Mouse (Mus musculus) CH12.LX (cell line): ENCODE data around the gene Shank1.

Experiments
- CTCF ChIP-seq, 2 experiments: IDR thresholded peaks in 1 of 2; conservative IDR thresholded peaks in 1 of 2; 2 replicates each; pipeline ENCODE4 v1.5.1; 2011 to 2012; ENCODE audit warnings: low read depth in 2 of 2, low read length in 2 of 2, improper control_type of control experiment in 1 of 2, inconsistent platforms in 1 of 2, mild to moderate bottlenecking in 1 of 2, moderate library complexity in 1 of 2
- EP300 ChIP-seq: IDR thresholded peaks from 2 replicates; pipeline ENCODE4 v1.6.1; 2011; ENCODE audit warnings: low read length, improper control_type of control experiment
- GABPA ChIP-seq: IDR thresholded peaks from 2 replicates; pipeline ENCODE4 v1.6.1; 2012; ENCODE audit warnings: low read depth, low read length, improper control_type of control experiment, inconsistent platforms; ENCODE audit not compliant: insufficient replicate concordance
- KAT2A ChIP-seq: IDR thresholded peaks from 2 replicates; pipeline ENCODE4 v1.6.1; 2012; ENCODE audit warnings: low read length, improper control_type of control experiment, inconsistent platforms; ENCODE audit not compliant: insufficient replicate concordance
- MAX ChIP-seq: IDR thresholded peaks from 2 replicates; pipeline ENCODE4 v1.6.1; 2011; ENCODE audit warnings: low read length, improper control_type of control experiment
- MYC ChIP-seq: IDR thresholded peaks from 2 replicates; pipeline ENCODE4 v1.6.1; 2011; ENCODE audit warnings: low read depth, mild to moderate bottlenecking, improper control_type of control experiment, low read length
- POLR2A ChIP-seq: IDR thresholded peaks from 2 replicates; pipeline ENCODE4 v1.6.1; 2011; ENCODE audit warnings: low read depth, mild to moderate bottlenecking, improper control_type of control experiment, low read length
- RAD21 ChIP-seq: IDR thresholded peaks from 2 replicates; pipeline ENCODE4 v1.6.1; 2011; ENCODE audit warnings: low read depth, mild to moderate bottlenecking, low read length, improper control_type of control experiment, moderate library complexity
- SMC3 ChIP-seq: IDR thresholded peaks from 2 replicates; pipeline ENCODE4 v1.6.1; 2011; ENCODE audit warnings: low read depth, low read length, improper control_type of control experiment
- TCF12 ChIP-seq: IDR thresholded peaks from 2 replicates; pipeline ENCODE4 v1.6.1; 2014; ENCODE audit warnings: low read depth, mild to moderate bottlenecking, inconsistent platforms, low read length, improper control_type of control experiment
- USF1 ChIP-seq: IDR thresholded peaks from 2 replicates; pipeline ENCODE4 v1.6.1; 2014; ENCODE audit warnings: low read depth, mild to moderate bottlenecking, inconsistent platforms, low read length, improper control_type of control experiment
- ZNF384 ChIP-seq: IDR thresholded peaks from 2 replicates; pipeline ENCODE4 v1.6.1; 2012; ENCODE audit warnings: low read depth, low read length, improper control_type of control experiment, inconsistent platforms

DNA sequence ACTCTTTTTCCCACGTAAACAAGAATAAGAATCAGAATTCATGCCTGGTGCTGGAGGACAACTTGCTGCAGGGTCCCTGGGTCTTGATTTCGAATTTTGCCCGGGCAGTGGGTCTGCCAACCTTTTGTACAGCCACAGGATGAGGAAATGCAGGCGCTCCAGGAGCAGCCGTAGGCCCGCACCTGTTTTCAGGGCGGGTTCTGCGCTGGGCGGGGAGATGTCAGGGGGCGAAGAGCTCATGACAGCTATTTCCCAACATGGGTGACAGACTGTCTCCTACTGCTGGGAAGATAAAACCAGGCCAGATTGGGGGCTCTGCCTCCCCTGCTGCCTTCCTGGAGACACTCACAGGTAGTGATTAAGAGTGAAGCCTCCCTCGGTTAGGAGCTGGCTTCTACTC, 36.0 kb upstream of the Shank1 start:
- no peak for TF ChIP-seq USF1
- no peak for TF ChIP-seq ZNF384
- TF ChIP-seq GABPA: no peak
- no peak for TF ChIP-seq CTCF (conservative IDR thresholded peaks at IDR 0.05 in 1 of 2, IDR thresholded peaks at IDR 0.05 in 1 of 2; ENCODE audit: low read depth in 2 of 2, low read length in 2 of 2)
- TF ChIP-seq SMC3: no peak
- no peak for TF ChIP-seq TCF12
- no peak for TF ChIP-seq POLR2A
- no peak for TF ChIP-seq RAD21
- no peak for TF ChIP-seq MYC
- TF ChIP-seq EP300: no peak
- no peak for TF ChIP-seq KAT2A
- TF ChIP-seq MAX: no peak
